ENCODE assay signal across 21 mouse cellular contexts in genomic region chr9:122626346-122626745, GRCm38 (mm10).
"Had no signal": no experiment of that assay in that cellular context is flagged by ENCODE, and none has a peak within 500 bp of the region (broad histone marks: within the 10 kb centered on the region; RNA-seq: fewer than 3 reads in every experiment).

No protein-coding gene starts in this region.

- H3K27ac ChIP-seq: kidney, postnatal 0 days; limb, embryonic 12.5 days; limb, embryonic 15.5 days; liver, embryonic 14.5 days; midbrain, embryonic 12.5 days; midbrain, embryonic 15.5 days; neural tube, embryonic 12.5 days; neural tube, embryonic 15.5 days; stomach, embryonic 15.5 days had no signal

- ATAC-seq: intestine, postnatal 0 days; liver, postnatal 0 days; midbrain, embryonic 15.5 days had no signal

- DNase-seq: kidney, adult 2 months; kidney, postnatal 25 days; left cerebral cortex, postnatal 4 days; liver, postnatal 0 days; lung, postnatal 14 days; lung, postnatal 4 days; retina, postnatal 1 day; right cerebral cortex, postnatal 25 days; spleen, adult 18-20 months; thymus, postnatal 25 days had no signal

- H3K4me3 ChIP-seq: limb, embryonic 12.5 days; limb, embryonic 15.5 days; midbrain, embryonic 12.5 days; midbrain, embryonic 15.5 days; myocyte; neural tube, embryonic 12.5 days; neural tube, embryonic 15.5 days; stomach, embryonic 15.5 days had no signal

- H3K27me3 ChIP-seq: neural tube, embryonic 12.5 days; stomach, embryonic 15.5 days had no signal
